Mouse (Mus musculus): Measurements from ENCODE around the gene Yy1. TPM values are rescaled to one million over a fixed set of nuclear protein-coding genes. Genes with fewer than 3 reads are reported as not detected.

The Yy1 gene
- total RNA-seq, 2 experiments from 2014 or later, result 15.8 to 31.0 TPM

DNA sequence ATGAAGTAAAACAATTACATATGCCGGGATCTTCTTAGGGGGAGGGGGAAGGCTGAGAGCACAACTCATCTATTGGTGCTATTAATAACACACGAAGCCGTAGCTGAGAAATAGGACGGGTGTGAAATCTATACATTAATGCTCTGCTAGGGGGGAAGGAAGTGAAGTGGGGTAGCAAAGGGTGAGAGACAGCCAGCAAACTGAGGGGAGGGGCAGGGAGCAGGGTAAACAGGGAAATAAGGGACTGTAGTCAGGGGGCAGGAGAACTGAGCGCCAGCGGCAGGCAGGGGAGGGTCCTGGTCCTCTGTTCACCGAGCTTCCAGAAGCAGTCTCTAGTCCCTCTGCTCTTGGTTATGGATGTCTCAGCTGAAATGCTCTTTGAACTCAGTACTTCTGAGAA lies 25.9 kb upstream of the Yy1 start:
- ATAC-seq (replicated peaks; ENCODE audit: low FRiP score, poor library complexity, severe bottlenecking), result no peak

DNA sequence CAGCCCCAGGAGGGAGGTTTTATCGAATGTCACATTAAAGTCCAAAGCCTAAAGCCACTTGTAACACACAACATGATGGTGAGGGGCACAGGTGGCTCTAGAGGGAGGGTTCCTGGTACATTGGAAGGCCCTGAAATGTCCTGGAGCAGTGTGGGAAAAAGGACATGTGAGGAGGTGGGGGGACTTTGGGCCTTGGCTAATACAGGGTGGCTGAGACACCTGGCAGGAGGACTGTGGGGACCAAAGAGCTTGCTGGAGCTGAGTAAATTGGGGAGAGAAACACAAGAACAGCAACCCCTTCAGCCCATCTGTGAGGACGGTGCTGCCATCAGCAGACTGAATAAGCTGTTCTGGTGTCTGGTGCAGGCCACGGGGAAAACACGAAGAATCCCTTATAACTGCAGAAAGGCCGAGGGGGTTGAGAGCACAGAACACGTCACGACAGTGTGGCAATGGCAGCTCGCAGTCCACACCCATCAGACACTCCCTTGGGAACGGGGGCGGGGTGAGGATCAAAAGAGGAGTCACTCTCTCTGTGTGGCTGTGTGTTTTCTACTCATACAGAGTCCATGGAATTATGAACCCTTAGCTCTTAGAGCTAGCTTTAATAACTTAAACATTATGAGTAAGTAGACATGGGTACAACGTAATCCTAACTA lies 24.4 kb upstream of the Yy1 start:
- no peak for ATAC-seq (replicated peaks; ENCODE audit: low FRiP score, poor library complexity, severe bottlenecking)

DNA sequence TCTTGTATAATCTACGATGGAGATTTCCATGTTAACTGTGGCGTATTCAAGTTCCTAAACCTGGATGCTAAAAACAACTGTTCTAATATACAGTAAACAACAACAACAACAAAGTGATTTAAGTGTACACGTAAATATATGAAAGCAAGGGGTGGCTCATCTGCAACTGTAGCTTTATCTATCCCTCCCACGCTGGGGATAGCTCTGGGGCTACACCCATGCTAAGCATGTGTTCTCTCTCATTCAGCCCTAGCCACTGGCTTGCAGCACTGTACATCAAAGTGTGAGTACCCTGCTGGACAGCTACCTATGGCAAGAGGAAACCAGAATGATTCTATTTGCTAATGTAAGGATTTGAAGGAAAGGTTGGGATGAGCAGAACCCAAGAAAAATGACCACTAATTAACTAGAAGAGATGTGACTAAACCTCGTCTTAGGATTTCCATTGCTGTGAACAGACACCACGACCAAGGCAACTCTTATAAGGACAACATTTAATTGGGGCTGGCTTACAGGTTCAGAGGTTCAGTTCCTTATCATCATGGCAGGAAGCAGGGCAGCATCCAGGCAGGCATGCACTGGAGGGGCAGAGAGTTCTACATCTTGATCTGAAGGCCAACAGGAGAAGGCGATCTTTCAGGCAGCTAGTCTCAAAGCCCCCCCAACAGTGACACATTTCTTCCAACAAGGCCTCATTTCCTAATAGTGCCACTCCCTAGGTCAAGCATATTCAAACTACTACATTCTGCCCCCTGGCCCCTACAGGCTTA lies 12.5 kb upstream of the Yy1 start:
- peak; percentile 99 for ATAC-seq (replicated peaks; ENCODE audit: low FRiP score, poor library complexity, severe bottlenecking)

DNA sequence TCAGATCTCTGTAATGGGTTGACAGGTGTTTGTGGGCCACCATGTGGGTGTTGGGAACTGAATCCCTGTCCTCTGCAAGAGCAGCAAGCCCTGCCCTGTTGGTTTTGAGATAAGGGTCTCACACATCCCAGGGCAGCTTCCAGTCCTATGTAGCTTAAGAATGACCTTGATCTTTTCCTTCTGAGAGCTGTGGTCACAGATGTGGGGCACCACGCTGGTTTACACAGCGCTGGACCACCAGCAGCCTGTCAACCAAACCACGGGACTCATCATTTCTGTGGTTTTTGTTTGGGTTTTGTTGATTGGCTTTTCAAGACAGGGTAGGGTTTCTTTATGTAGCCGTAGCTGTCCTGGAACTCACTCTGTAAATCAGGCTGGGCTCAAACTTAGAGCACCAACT lies 7.6 kb upstream of the Yy1 start:
- no peak for ATAC-seq (replicated peaks; ENCODE audit: low FRiP score, poor library complexity, severe bottlenecking)

DNA sequence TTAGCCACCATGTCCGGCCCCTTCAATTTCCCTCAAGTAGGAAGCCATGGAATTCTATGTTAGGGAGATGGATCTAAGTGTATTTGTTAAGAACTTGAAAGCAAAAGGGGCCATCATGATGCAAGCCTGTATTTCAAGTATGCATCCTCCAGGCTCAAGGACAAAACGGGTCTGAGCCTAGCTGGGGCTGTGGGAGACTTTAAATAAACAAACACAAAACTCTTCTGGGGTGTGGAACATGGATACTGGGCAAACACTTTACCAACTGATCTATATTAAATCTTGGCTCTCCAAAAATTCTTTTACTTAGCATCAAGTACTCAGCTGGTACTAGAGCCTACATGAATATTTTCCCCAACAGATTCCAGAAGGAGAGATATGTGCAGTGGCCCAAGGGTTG lies 5.4 kb upstream of the Yy1 start:
- ATAC-seq (replicated peaks; ENCODE audit: low FRiP score, poor library complexity, severe bottlenecking), result no peak

DNA sequence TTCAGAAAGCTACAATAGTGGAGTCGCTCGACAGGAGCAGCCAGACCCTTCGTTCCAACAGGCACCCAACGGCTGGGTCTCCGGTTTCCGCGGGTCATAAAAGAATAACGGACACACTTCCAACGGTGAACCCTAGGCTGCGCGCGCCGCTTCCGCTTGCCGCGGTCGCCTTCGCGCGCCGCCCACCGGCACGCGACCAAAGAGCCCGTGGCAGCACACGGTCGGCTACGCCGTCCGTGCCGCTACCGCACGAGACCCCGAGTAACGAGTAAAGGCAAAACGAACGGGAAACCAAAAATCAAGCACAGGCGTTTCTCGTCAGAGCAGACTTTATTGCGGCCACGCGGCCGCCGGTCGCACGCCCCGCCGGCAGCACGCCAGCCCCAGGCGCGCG lies 624 bp upstream of the Yy1 start:
- ATAC-seq (replicated peaks; ENCODE audit: low FRiP score, poor library complexity, severe bottlenecking), result peak; percentile 54

DNA sequence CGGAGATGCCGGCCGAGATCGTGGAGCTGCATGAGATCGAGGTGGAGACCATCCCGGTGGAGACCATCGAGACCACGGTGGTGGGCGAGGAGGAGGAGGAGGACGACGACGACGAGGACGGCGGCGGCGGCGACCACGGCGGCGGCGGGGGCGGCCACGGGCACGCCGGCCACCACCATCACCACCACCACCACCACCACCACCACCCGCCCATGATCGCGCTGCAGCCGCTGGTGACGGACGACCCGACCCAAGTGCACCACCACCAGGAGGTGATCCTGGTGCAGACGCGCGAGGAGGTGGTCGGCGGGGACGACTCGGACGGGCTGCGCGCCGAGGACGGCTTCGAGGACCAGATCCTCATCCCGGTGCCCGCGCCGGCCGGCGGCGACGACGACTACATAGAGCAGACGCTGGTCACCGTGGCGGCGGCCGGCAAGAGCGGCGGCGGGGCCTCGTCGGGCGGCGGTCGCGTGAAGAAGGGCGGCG lies 724 bp downstream of the Yy1 start:
- ATAC-seq (replicated peaks; ENCODE audit: low FRiP score, poor library complexity, severe bottlenecking), result no peak

DNA sequence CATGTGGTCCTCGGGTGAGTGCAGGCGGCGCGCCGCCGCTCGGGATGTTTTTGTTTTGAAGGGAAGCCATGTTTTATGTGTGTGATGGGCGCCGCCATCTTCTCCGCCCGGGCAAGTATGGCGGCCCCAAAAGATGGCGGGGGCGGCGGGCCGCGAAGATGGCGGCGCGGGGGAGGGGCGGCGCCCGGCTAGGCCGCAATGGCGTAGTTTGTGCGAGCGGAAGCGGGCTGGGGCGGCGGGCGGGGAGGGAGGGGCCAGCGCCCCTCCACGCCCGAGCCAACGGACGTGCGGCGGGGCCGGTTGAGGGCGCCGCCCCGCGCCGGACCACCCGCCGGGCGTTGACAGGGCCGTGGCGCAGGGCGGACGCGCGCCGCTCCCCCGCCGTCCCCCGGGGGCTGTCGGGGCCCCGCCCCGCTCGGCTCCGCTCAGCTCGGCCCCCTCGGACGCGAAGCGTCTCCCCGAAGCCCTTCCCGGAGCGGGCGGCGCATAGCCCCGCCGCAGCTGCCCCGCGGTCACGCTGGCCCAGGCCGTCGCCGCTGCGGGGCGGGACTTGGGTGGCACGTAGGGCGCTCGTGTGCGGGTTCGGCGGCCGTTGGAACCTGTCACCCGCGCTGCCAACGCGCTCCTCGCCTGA lies 1.4 kb downstream of the Yy1 start:
- peak; percentile 58 for ATAC-seq (replicated peaks; ENCODE audit: low FRiP score, poor library complexity, severe bottlenecking)

DNA sequence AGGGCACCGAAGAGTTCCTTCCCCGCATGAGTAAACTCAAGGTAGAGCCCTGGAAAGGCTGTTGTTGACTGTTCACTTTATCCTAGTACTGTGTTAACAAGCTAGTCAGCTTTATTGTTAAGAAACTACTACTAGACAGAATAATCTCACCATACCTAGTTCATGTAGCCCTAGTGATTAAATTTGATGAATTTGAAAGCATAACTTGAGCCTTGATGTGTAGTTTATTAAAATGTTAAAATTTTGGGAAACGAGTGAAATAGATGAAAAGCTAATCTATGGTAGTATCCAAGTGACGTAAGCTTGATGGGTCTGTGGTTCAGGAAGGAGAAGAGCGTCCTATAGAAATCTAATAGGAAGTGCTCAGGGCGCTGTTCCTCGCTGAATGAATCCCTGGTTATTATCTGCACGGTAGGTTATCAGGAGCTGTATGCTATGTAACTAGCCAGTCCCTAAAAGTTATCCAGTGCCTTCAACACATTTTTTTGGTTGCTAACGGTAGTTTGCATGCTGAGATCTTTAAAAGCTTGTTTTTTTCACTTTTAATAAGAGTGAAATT lies 2.3 kb downstream of the Yy1 start:
- ATAC-seq (replicated peaks; ENCODE audit: low FRiP score, poor library complexity, severe bottlenecking), result 0 out of 2 replicates have a peak, but pooled peaks have one; percentile 29

DNA sequence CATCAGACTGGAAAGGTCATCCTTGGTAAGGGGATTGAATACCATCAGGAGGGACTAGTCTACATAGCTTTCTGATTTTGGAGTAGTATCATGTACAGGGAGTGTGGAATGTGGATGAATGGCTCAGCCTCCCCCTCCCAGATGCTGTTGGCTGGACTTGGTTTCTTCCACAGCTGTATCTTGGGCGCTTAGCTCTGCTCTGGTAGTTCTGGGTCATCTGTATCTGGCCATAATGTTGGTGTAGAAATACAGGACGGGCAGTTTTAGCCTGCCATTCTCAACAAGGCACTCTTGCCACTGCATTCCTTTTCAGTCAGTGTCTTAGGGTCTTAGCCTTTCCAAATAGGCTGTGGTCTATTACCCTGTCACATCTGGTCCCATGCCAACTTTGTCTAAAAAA lies 8.8 kb downstream of the Yy1 start:
- ATAC-seq (replicated peaks; ENCODE audit: low FRiP score, poor library complexity, severe bottlenecking), result no peak

DNA sequence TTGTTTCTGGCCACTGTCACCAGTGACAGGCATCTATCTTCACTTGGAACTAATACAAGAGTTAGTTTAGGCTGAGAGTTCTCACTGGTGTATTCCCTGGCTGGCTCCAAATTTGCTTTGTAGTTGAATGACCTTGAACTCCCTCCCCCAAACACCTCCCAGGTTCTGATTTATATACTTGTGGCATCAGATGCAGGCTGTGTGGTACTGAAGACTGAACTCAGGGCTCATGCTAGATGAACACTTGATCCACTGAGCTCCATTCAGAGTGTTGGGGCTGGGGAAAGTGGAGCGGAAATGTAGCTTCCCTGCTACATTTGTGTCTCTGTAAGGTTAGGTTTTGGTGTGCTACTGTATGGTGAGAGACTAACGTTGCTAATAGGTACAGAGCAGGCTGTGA lies 11.6 kb downstream of the Yy1 start:
- no peak for ATAC-seq (replicated peaks; ENCODE audit: low FRiP score, poor library complexity, severe bottlenecking)

DNA sequence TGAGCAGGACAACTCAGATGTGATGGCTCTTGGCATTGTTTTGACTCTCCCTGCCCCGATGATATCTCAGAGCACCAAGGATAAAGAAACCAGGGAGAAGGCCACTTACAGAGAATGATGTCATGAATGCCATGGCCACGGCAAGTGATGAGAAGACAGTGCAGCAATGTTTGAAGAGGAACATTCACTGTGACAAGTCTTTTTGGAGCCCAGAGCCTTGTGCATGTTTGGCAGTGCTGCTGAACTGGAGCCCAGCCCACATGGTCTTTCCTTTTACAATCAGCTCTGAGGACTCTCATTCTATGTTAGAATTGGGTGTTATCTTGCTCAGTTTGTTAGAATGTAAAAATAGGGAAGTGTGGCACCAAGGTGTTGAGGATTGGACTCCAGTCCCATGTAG lies 15.7 kb downstream of the Yy1 start:
- no peak for ATAC-seq (replicated peaks; ENCODE audit: low FRiP score, poor library complexity, severe bottlenecking)

DNA sequence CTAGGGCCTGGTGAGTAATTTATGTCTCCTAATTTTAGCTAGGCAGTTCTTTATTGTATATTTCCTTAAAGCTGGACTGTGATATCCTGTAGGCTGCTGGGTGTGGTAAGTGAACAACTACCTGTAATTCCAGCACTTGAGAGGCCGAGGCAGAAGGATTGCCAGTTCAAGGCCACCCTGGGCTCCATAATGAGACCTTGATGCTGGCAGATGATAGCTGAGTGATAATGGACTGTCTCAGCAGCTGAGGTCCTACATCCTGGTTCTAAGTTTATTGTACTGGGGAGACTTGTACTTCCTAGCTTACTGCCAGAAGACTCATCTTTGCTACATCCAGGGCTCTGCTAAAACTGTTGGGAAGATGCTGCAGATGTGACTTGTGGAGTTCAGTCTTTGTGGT lies 17.0 kb downstream of the Yy1 start:
- ATAC-seq (replicated peaks; ENCODE audit: low FRiP score, poor library complexity, severe bottlenecking), result no peak

DNA sequence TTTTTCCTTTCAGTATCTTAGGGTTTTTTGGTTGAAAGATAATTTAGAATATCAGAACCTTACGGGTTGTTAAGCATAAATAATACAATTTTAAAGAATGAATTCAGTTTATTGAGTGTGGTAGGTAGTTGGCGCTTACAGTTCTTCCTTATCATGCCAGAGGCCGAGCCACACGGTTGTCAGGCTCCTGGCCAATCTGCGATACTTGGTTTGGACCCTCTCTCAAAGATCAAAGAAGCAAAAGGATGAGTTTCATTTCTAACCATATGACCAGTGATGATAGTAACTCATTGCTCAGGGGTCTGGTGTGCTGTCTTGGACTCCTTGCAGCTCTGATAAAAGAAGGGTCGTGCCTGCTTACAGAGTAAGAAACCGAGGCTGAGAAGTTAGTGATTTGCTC lies 17.5 kb downstream of the Yy1 start:
- ATAC-seq (replicated peaks; ENCODE audit: low FRiP score, poor library complexity, severe bottlenecking), result peak; percentile 50

DNA sequence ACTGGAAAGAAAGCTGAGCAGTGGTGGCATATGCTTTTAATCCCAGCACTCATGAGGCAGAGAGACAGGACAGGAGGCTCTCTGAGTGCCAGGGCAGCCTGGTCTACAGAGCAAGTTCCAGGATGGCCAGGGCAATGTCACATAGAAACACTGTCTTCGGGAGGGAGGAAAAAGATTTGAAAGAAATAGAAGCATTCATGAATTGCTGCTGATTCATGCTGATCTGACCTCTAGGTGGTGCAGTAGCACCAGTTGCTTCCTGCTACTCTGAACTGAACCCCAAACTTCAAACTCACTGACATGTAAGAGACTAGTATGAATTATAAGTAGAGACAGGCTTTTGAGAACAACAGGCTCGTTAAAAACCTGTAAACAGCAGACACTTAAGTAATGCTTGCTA lies 18.4 kb downstream of the Yy1 start:
- ATAC-seq (replicated peaks; ENCODE audit: low FRiP score, poor library complexity, severe bottlenecking), result peak; percentile 80

DNA sequence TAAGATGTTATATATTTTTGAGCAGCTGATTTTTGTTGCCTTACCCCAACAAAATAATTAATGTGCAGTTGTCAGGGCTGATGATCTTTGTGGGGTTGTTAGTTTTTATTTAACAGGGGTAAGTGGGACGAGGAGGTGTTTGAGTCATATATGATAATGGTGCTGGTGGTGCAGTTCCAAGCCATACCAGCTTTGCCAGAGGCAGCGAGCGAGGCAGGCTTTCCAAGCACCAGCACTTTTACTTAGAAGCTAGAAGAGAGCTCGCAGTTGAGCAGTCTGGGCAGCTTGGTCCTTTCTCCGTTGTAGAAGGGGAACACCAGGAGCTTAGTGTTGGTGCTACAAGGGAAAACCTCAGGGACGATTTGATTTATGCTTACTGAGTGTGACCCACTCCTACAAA lies 19.7 kb downstream of the Yy1 start:
- ATAC-seq (replicated peaks; ENCODE audit: low FRiP score, poor library complexity, severe bottlenecking), result no peak

DNA sequence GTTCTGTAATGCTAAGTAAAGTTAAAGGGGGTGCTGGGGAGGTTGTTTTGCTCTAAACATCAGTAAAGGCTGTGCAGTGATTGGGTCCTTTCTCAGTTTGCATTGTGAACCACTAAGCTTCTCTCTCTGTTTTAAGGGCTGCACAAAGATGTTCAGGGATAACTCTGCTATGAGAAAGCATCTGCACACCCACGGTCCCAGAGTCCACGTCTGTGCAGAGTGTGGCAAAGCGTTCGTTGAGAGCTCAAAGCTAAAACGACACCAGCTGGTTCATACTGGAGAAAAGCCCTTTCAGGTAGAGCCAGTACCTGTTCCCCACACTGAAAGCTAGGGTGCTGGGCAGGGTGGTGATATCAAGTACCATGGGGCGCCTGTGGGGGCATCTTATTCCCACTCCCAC lies 21.7 kb downstream of the Yy1 start:
- no peak for ATAC-seq (replicated peaks; ENCODE audit: low FRiP score, poor library complexity, severe bottlenecking)

DNA sequence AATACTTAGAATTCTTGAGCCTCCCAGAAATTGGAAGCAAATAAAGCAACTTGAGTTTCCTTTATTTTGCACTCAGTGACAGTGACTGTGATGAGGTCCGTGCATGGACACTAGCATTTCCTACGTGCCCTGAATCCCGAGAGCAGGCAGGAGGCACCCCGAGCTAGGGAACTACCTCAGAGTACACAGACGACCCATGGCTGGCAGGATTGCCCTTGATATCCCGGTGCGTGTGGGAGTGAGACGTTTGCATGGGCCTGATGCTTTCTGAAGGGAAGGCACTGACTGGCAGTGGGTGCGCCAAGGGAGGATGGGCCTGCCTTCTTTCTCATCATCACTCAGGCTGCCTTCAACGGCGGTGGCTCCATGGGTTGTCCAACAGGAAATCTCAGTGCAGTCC lies 23.8 kb downstream of the Yy1 start:
- ATAC-seq (replicated peaks; ENCODE audit: low FRiP score, poor library complexity, severe bottlenecking), result no peak

DNA sequence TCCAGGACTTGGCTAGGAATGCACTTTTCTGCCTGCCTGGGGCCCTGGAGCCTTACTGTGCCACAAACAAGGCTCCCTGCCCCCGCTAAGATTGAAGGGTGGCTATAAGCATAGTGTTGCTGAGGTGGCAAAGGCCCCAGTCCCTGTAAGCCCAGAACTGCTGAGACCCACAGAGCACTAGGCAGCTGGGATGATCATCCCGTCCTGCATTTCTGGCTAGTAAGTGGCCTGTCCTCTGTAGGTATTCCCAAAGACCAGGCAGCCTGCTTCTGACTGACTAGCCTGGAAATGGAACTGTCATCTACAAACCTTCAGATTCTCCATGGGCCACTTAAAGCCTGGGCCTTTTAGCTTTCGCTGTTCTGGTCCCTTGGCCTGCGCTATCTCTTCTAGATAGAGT lies 27.7 kb downstream of the Yy1 start:
- no peak for ATAC-seq (replicated peaks; ENCODE audit: low FRiP score, poor library complexity, severe bottlenecking)

DNA sequence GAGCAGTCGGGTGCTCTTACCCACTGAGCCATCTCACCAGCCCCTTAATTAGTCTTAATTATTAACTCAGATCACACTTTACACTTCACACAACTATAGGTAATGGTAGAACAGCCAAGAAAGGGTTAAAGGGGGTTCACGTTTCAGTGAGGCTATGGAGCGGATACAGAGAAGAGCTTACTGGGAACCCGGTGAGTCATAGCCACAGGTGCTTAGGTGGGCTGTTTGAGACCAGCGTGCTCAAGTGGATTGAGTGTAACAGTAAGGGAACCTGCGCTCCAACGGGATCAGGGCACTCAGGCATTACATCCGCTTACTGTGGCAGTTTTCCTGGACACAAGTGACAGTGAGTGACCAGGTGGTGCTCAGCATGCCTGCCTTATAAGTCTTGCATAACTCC lies 30.3 kb downstream of the Yy1 start:
- no peak for ATAC-seq (replicated peaks; ENCODE audit: low FRiP score, poor library complexity, severe bottlenecking)
